Mouse (Mus musculus) layer of hippocampus, adult 9-10 months (tissue): Measurements from ENCODE around the gene Tmem171.

Experiments
- DNase-seq: peaks from one replicate; pipeline ENCODE4 v3.0.0; 2022; ENCODE audit warnings: low spot score

Gene Tmem171

DNA sequence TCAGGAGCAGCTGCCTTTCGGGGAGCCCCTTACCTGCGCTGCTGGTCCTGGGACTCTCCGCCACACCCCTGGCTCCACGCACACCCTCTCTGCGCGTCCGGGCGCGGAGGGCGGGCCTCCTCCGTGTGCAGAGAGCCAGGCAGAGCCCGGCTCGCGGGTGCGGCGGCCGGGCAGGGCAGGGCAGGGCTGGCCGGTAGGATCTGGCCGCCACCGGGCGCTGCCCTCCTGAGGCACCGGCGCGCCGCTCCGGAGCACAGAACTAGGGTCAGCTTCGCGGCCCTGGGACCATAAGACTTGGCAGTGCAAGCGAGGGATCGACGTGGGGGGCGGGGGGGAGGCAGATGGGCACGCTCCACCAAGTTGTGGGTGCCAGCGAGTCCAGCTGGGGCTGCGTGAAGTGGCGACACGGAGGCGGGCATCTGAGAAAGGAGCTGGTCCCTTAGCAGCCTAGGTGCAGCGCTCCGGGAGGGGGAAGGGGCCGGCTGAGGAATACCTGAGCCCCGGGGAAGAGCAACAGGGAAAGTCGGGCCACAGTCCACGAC is at the start of gene Tmem171:
Gene Tmem171 (minus strand): TSS at position 62 of the 542 bp plus-strand sequence.
- DNase-seq = no peak

DNA sequence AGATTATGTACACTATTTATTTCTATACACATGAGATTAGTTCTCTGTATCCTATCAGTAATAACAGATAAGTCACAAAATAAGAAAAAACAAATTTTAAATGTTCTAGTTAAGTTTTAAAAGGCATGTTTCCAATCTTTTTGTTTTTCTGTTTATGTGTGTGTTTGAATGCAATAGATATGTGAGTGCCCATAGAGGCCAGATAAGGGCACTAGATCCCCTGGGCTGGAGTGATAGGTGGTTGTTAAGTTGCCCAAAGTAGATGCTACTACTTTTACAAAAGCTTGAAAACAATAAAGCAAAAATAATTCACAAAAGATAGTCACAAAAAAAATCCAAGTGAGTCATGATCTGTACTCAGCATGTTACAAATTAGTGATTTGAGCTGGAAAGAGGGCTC is 49.2 kb upstream of the Tmem171 start:
- DNase-seq = no peak

GRCm38 (mm10) chr13:98743214-98743613 is 48.6 kb upstream of the Tmem171 start:
- DNase-seq = no peak

DNA sequence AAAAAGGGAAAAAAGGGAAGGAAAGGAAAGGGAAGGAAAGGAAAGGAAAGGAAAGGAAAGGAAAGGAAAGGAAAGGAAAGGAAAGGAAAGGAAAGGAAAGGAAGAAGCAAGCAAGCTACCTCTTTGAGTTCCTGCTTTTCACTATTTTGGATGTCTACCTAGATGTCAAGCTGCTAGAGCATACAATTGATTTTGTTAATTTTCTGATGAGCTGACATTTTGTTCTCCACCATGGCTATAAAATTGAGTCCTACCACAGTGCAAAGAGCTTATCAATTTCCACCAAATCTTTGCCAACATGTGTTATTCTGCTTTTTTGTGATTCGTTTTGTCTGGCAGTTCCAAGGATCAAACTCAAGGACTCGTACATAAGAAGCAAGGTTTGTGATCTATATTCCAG is 43.6 kb upstream of the Tmem171 start:
- DNase-seq = no peak

DNA sequence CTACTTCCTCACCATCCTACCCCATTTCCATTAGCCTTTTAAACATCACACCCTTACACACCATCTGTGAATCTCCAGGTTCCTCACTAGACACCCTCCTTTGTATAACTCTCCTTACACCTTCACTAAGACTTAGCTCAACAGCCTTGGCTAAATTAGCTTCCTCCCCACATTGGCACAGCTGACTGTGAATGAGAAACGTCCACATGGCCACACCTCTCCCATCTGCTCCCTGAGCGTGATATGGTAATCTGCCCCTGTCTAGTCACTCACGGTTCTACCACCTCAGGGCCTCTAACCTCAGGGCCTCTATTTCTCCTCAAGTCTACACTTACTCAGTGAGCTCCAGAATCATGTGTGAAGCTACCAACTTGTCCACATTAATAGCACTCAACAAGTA is 38.7 kb upstream of the Tmem171 start:
- DNase-seq = no peak

DNA sequence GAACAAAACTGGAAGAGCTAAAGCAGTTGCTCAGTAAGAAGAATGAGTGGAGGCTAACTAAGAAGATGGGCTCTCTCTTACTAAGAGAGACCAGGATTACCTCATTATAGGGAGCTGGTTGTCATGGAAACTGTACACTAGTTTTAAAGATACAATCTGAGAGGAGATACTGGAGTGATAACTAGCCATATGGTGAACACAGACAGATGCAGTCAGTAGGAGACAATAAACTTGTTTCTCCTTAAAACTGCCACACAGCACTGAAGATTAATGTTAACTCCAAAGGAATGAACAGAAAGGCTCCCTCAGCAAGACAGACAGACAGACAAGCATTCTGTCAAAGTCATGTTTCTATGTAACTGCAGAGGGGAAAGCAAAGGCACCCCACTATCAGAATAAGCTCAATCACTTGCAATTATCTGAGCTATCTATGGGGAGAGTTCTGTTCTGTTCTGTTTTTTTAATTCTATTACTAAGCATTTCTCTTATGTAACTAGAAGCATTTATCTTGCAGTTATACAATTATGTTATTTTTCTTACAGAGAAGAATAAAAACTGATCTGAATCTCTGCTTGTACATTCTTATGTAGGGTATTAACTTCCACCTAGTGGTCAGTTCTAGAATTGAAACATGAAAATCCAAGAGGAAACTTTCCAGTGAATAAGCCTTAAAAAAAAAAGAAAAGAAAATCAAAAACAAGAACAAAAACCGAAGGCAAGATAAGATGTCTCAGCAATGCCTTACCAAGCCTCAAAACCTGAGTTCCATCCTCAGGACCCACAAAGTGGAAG is 34.8 kb upstream of the Tmem171 start:
- DNase-seq = peak; percentile 25

DNA sequence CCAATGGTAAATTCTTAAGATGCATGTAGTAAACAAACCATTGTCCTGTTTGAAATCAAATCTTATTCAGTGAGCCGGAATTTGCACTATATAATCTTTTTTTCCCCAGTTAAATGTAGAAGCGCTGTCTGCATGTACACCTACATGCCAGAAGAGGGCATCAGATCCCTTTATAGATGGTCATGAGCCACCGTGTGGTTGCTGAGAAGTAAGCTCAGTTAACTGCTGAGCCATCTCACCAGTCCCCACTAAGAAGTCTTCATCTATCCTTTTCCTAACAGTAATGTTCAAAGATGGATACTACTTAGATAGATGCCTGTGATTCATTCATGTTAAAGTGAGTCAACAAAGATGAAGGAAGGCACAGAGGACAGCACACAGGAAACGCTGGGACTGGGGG is 31.9 kb upstream of the Tmem171 start:
- peak; percentile 15 for DNase-seq

- DNase-seq = no peak
These were observed 28.8 kb upstream of the Tmem171 start for GRCm38 (mm10) chr13:98723430-98723829.

DNA sequence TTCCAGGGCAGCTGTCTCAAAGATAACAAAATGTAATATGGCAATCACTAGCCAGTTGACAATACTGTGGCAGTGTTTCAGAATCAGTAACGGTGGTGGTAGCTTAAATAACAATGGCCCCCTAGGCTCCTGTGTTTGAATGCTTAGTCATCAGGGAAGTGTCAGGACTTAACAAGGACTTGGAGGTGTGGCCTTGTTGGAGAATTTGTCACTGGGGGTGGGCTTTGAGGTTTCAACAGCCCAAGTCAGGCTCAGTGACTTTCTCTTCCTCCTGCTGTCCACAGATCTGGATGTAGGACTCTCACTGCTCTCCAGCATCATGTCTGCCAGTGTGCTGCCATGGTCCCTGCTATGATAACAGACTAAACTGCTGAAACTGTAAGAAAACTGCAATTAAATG is 27.7 kb upstream of the Tmem171 start:
- no peak for DNase-seq

DNA sequence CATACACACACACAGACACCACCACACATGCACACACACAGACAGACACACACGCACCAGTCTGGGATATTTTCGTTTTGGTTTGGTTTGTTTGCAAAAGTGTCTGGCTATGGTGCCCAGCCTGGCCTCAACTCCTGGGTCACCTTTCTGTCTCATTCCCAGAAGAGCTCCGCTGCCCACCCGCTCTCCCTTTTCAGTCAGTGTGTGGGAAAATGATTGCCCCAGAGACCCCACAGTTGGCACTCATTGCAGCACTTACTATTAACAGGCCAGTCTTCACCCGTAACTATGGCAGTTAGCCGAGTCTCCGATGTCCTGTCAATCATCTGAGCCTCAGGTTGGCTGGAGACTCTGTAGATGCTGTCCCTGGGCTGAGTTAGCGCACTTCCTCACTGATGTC is 21.5 kb upstream of the Tmem171 start:
- no peak for DNase-seq

- DNase-seq = no peak
These were observed 20.9 kb upstream of the Tmem171 start for GRCm38 (mm10) chr13:98715443-98715990.

- DNase-seq = no peak
These were observed 16.0 kb upstream of the Tmem171 start for GRCm38 (mm10) chr13:98710655-98711054.

DNA sequence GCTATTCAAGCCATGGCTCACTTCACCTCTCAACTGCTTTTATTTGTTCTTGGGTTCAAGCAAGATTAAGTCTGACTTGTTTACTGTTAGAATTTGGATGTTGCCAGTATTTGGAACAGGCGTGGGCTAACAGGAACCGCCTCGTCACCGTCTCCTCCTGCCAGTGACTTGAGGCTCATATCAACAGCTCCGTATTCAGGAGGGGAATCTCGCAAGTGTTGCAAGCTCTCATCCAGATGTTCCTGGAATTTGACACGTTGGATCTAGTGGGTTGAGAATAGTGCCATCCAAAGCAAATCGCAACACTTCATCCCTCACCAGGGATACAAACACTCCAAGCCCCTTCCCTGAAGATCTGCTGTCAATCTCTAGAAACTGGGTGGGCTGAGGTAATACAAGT is 15.6 kb upstream of the Tmem171 start:
- no peak for DNase-seq

GRCm38 (mm10) chr13:98705501-98705900 is 10.9 kb upstream of the Tmem171 start:
- DNase-seq = no peak

GRCm38 (mm10) chr13:98703786-98704185 is 9.2 kb upstream of the Tmem171 start:
- DNase-seq = no peak

GRCm38 (mm10) chr13:98702361-98702760 is 7.7 kb upstream of the Tmem171 start:
- DNase-seq = no peak

- DNase-seq = no peak
These were observed 6.7 kb upstream of the Tmem171 start for GRCm38 (mm10) chr13:98701309-98701675.

DNA sequence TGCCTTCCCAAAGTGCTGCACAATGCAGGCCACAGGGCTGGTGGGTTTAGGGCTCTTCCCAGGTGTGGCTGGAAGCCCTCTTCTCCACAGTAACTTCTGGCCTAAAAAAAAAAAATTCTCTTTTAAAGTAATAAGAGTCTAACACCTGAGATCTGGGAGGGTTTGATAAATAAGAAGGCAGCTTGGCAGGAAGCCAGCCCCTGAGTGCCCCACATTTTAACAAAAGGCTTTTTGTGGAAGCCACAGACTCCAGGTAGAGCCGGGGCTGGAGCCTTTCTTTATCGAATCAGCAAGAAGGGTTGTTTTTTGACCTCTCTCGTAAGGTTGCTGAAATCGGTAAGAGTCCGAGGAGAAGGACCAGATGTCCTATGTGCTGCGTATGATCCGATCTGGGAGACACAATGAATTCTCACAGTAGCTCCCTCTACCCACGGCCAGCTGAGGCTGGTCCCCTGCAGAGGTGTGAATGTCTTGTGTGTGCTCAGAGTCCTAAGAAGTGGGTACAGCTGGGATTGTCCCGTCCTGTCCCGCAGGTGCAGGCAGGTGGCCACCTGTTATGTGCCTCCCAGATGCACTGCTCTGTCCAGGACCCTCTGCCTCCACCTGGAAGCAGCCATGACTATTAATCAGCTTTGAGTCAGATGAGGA is 6.2 kb upstream of the Tmem171 start:
- DNase-seq = no peak

DNA sequence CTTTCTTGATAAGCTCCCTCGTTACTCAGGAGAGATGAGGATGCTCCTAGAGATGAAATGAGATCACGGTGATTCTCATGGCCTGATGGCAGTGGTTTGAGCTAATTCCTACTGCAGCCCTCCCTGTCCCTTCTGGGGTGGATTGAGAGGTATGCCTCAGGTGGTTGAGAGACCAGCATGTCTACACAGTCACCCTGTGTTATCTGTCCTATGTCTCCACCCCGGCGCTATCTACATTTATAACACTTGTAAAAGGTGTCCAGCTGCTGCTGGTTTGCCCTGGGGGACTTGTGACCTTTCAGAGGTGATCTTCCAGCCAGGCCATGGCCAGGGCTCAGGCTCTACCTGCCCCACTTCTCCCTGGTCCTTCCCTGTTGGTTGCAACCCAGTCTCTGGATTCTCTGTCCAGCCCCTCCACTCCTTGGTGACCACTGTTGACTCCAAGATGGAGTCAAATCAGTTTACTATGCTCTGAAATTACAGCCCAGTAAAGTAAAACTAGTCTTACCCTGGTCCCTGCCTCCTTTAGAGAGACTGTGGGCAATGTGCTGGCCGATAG is 5.4 kb upstream of the Tmem171 start:
- no peak for DNase-seq

DNA sequence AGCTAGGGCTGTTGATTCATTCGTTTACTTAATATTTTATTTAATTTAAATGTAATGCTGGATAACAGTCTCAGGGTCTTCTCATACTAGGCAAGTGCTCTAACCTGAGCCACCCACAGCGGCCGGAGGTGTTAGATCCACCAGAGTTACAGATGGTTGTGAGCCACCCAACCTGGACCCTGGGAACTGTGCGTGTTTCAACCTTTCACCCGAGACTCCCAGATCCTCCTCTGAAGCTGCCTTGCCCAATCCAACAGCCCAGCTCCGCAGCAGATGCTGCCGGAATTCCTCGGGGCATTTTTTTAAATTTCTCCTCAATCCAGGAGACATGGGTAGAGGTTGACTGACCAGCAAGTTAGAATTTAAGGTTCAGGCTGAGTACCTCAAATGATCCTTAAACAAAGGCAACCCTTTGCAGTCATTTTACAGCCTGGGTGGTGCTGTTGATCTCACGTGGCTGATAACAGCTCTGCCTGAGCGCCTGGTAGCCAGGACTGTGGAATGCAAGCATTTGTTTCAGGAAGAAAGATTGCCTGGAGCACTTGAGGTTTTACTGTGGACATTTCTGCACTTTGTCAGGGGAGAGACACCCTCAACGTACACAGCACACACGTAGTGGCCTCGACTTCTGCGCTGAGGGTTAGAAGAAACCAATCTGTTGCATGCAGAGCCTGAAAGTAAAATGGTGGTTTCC is 4.6 kb upstream of the Tmem171 start:
- no peak for DNase-seq

- no peak for DNase-seq
These were observed 2.1 kb upstream of the Tmem171 start for GRCm38 (mm10) chr13:98696716-98697115.

- no peak for DNase-seq
These were observed 912 bp upstream of the Tmem171 start for GRCm38 (mm10) chr13:98695546-98695945.
